Mouse (Mus musculus) activated CD4-positive, CD25-positive, alpha-beta regulatory T cell, adult 4 months (primary cell): Measurements from ENCODE around the gene Cd300lg. TPM values are rescaled to one million over a fixed set of nuclear protein-coding genes. Genes with fewer than 3 reads are reported as not detected.

ENCODE experiments used
- ATAC-seq: one replicate; pipeline ENCODE4 v1.8.0; 2017
- polyA plus RNA-seq, 2 experiments: library from polyadenylated mRNA; unstranded; fragments of 100-300 nt; shearing (Covaris generic); gene quantifications; one replicate each; pipeline ENCODE4 v1.2.1; 2017

The Cd300lg gene
- polyA plus RNA-seq, 2 experiments from 2014 or later, result 0.13 TPM; not detected in 1

GRCm38 (mm10) chr11:102102485-102103258, 61.4 kb downstream of the Cd300lg start:
- no peak for ATAC-seq

Other genes with a start within 250 kb of the Cd300lg start
- not detected for gene Meox1, start 147.1 kb upstream of the Cd300lg start, polyA plus RNA-seq
- not detected for gene Sost, start 74.5 kb upstream of the Cd300lg start, polyA plus RNA-seq
- not detected for gene Cfap97d1, start 57.2 kb upstream of the Cd300lg start, polyA plus RNA-seq
- gene Dusp3, start 54.5 kb upstream of the Cd300lg start, polyA plus RNA-seq, result 1 to 10 TPM; 1.3 to 1.9 TPM
- under 1 TPM in 1 of 2 experiments, not detected in 1; 0.36 TPM for gene Mpp3, start 13.0 kb upstream of the Cd300lg start, polyA plus RNA-seq
- 1 to 10 TPM; 2.5 to 3.7 TPM for gene Mpp2, start 47.0 kb downstream of the Cd300lg start, polyA plus RNA-seq
- gene Ppy, start 59.8 kb downstream of the Cd300lg start, polyA plus RNA-seq, result not detected
- not detected for gene Pyy, start 66.3 kb downstream of the Cd300lg start, polyA plus RNA-seq
- not detected for gene Nags, start 104.0 kb downstream of the Cd300lg start, polyA plus RNA-seq
- gene Tmem101, start 114.9 kb downstream of the Cd300lg start, polyA plus RNA-seq, result 10 to 100 TPM; 13.5 to 15.4 TPM
- 10 to 100 TPM; 44.8 to 78.5 TPM for gene Lsm12, start 143.8 kb downstream of the Cd300lg start, polyA plus RNA-seq
- 10 to 100 TPM; 24.6 to 36.3 TPM for gene G6pc3, start 148.1 kb downstream of the Cd300lg start, polyA plus RNA-seq
- gene Hdac5, start 188.7 kb downstream of the Cd300lg start, polyA plus RNA-seq, result 1 to 10 TPM; 6.0 to 9.3 TPM
- 1 to 10 TPM; 2.0 to 3.8 TPM for gene BC030867, start 207.4 kb downstream of the Cd300lg start, polyA plus RNA-seq
- gene Asb16, start 227.2 kb downstream of the Cd300lg start, polyA plus RNA-seq, result not detected
- gene Tmub2, start 243.4 kb downstream of the Cd300lg start, polyA plus RNA-seq, result 10 to 100 TPM; 54.5 to 58.3 TPM